Mouse (Mus musculus): ENCODE data around the gene Strada. TPM values are rescaled to one million over a fixed set of nuclear protein-coding genes. Genes with fewer than 3 reads are reported as not detected.
"Not testable (repeated sequence)": the region's sequence is repeated elsewhere in the genome, so short reads cannot be mapped to it uniquely, and the experiment has no call there.

Strada gene
- polyA plus RNA-seq, 1 experiment, result 79.8 TPM

DNA sequence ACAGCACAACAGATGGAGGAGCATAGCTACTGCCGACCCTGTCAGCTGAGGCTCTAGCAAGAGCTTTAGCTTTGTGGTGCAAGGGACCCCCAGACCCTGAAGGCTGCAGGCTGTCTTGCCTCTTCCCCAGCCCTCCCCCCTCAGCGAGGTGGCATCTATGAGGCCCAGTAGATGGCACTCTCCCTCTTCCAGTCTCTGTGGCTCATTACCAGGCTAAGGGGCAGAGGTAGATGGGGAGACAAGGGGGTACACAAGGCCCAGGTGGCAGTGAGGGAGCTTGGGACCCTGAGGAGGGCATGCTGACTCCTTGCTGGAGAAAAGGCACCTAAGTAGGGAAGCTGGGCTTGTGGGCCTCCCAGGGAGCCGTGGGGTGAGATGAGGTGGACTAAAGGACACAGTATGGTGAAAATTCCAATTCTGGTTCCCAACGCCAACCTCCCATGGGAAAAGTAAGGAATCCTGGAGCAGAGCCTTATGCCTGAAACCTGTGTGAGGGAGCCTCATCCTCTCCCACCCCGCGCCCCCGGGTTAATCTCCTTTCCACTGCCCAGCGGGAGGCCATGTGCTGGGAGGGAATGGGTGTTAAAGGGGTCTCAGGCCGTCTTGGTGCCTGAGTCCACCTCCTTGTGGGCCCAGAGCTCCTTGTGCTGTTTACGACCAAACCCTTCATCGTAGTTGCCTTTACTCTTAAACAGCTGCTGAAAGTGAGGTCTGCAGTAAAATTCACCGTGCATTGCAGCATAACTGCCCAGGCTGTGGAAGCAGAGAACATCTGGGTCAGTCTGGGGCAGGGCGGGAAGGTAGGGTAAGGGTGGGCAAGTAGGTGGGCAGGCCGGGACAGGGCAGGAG, 43.7 kb downstream of the Strada start:
- peak in 1 of 2 experiments; percentile 59 for DNase-seq (ENCODE audit: extremely low spot score in 1 of 2, low spot score in 1 of 2)

GRCm38 (mm10) chr11:106157154-106157553, 44.8 kb downstream of the Strada start:
- no peak for DNase-seq (ENCODE audit: extremely low spot score in 1 of 2, low spot score in 1 of 2)

- no peak for DNase-seq (ENCODE audit: extremely low spot score in 1 of 2, low spot score in 1 of 2)
Observed at GRCm38 (mm10) chr11:106156257-106156656, 45.7 kb downstream of the Strada start.

DNA sequence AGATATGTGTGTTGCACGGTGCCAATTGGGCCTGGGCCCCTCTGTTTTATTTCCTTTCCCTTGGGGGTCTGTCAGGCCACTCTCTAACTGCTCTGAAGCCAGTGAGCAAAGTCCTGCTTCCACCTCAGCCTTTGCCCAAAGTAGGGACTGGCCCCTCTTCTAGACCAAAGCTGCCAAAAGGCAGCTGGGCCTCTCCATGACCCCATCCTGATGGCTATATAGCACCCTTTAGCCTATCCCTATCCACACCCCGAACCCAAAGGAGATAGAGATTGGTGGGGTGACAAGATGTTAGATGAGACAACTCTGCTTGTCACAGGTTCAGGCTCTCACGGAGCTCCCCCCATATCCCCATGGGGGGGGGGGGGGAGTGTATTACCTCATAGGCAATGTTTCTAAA, 46.2 kb downstream of the Strada start:
- DNase-seq (ENCODE audit: extremely low spot score in 1 of 2, low spot score in 1 of 2), result no peak

DNA sequence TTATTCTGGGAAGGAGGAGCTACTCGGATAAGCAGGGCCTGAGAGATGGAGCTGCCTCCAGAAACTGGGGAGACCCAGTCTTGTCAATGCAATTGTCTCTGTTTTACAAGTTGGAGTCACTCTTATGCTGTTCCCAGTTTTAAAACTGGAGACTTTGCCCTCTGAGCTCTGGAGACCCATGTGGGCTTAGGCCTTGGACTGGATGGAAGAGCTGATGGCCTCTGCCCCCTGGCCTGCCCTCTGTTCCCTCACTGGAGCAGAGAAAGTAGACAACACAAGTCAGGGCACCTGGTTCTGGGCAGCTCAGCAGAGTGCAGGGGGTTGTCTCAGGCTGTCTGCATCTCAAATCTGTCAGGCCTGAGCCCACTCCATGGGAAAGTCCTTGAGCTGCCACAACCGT, 47.2 kb downstream of the Strada start:
- no peak for DNase-seq (ENCODE audit: extremely low spot score in 1 of 2, low spot score in 1 of 2)

GRCm38 (mm10) chr11:106154091-106154490, 47.9 kb downstream of the Strada start:
- no peak for DNase-seq (ENCODE audit: extremely low spot score in 1 of 2, low spot score in 1 of 2)

DNA sequence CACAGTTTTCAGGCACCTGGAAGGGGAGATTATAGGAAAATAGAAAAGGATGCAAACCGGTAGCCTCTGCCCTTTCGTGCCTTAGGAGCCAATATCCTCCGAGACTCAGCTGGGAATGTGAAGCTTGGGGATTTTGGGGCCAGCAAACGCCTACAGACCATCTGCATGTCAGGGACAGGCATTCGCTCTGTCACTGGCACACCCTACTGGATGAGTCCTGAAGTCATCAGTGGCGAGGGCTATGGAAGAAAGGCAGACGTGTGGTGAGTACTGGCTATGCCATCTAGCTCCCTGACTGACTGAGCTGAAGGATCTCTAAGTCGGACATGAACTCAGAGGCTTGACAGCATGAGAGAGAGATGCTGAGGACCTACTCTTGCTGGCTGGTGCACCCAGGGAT, 49.8 kb downstream of the Strada start:
- peak; percentile 63 to 70 for DNase-seq (ENCODE audit: extremely low spot score in 1 of 2, low spot score in 1 of 2)

GRCm38 (mm10) chr11:106151219-106151618, 50.7 kb downstream of the Strada start:
- DNase-seq (ENCODE audit: extremely low spot score in 1 of 2, low spot score in 1 of 2), result no peak

- no peak for DNase-seq (ENCODE audit: extremely low spot score in 1 of 2, low spot score in 1 of 2)
Observed at GRCm38 (mm10) chr11:106134580-106135528, 67.1 kb downstream of the Strada start.

DNA sequence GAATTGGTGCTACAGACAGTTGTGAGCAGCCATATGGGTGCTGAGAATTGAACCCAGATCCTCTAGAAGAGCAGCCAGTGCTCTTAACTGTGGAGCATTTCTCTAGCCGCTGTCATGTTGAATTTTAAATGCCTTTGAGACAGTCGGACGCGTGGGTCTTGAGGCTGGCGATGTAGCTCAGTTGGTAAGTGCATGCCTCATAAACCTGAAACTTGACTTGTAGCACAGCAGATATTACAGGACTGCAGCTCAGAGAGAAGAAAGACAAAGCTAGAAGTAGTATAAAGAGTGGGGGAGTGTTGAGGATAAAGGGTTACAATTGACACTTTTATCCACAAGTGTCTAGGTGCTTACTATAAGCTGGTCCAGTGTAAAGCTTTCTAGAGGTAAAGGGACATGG, 69.5 kb downstream of the Strada start:
- DNase-seq (ENCODE audit: extremely low spot score in 1 of 2, low spot score in 1 of 2), result no peak

DNA sequence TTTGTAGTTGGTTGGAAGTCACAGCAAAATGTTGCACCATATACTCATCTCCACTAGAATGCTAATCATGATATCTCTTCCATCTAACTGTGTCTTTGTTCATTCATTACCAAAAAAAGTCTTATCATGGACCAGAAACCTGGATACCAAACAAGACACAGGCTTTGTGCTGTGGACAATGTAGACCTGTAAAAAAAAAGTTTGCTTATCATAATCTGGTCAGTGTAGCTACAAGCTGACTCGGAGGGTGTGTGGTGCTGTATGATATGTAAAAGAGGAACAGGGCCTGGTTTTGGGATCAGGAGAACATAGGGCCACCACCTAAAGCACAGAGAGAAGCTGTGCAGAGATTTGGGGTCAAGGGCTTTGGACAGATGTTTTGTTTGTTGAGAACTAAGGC, 72.5 kb downstream of the Strada start:
- no peak for DNase-seq (ENCODE audit: extremely low spot score in 1 of 2, low spot score in 1 of 2)

GRCm38 (mm10) chr11:106126727-106127373, 75.1 kb downstream of the Strada start:
- not testable (repeated sequence) for DNase-seq (ENCODE audit: extremely low spot score in 1 of 2, low spot score in 1 of 2)

DNA sequence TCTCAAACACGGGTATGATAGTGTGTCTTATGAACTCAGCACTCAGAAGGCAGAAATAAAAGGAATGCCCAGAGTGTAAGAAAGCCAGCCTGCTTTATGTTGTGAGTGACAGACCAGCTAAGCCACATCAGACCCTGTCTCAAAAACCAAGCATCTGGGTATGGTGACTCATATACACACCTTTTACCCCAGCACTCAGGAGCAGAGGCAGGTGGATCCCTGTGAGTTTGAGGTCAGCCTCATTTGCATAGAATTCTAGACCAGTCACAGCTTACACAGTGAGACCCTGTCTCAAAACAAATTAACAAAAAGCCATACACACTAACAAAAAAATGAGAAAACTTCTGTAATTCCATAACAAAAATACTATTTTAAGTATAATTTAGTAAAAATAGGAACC, 76.1 kb downstream of the Strada start:
- DNase-seq (ENCODE audit: extremely low spot score in 1 of 2, low spot score in 1 of 2), result no peak

- DNase-seq (ENCODE audit: extremely low spot score in 1 of 2, low spot score in 1 of 2), result no peak
Observed at GRCm38 (mm10) chr11:106124784-106125183, 77.2 kb downstream of the Strada start.

GRCm38 (mm10) chr11:106122736-106123135, 79.2 kb downstream of the Strada start:
- no peak for DNase-seq (ENCODE audit: extremely low spot score in 1 of 2, low spot score in 1 of 2)

DNA sequence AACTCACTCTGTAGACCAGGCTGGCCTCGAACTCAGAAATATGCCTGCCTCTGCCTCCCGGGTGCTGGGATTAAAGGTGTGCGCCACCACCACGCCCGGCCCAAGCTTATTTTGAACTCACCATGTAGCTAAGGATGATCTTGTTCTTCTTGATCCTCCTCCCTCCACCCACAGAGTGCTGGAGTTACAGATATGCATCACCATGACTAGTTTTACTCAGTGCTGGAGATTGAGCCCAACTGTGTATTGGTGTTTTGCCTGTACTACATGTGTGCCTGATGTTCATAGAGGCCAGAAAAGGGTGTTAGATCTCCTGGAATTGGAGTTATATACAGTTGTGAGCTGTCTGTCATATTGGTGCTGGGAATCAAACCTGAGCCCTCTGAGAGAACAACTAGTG, 79.7 kb downstream of the Strada start:
- DNase-seq (ENCODE audit: extremely low spot score in 1 of 2, low spot score in 1 of 2), result no peak

Other genes starting within 250 kb of the Strada start
- gene Cyb561, start 248.8 kb downstream of the Strada start, polyA plus RNA-seq (2012; rRNA removed), result 53.8 and 60.8 TPM in 2 replicates
- 6.3 and 8.5 TPM in 2 replicates for gene Ace, start 234.2 kb downstream of the Strada start, polyA plus RNA-seq (2012; rRNA removed)
- not detected in 2 replicates for gene Ace3, start 207.5 kb downstream of the Strada start, polyA plus RNA-seq (2012; rRNA removed)
- gene Kcnh6, start 194.0 kb downstream of the Strada start, polyA plus RNA-seq (2012; rRNA removed), result 4.5 and 4.6 TPM in 2 replicates
- gene Dcaf7, start 165.3 kb downstream of the Strada start, polyA plus RNA-seq (2012; rRNA removed), result 127 and 132 TPM in 2 replicates
- 13.2 and 14.6 TPM in 2 replicates for gene Taco1, start 136.1 kb downstream of the Strada start, polyA plus RNA-seq (2012; rRNA removed)
- 30.0 and 32.2 TPM in 2 replicates for gene Map3k3, start 117.6 kb downstream of the Strada start, polyA plus RNA-seq (2012; rRNA removed)
- not detected in 2 replicates for gene Gm10840, start 41.3 kb downstream of the Strada start, polyA plus RNA-seq (2012; rRNA removed)
- 154 and 168 TPM in 2 replicates for gene Limd2, start 41.3 kb downstream of the Strada start, polyA plus RNA-seq (2012; rRNA removed)
- 73.6 and 86.2 TPM in 2 replicates for gene Ccdc47, start 14.2 kb upstream of the Strada start, polyA plus RNA-seq (2012; rRNA removed)
- gene Ddx42, start 14.8 kb upstream of the Strada start, polyA plus RNA-seq (2012; rRNA removed), result 44.5 and 49.9 TPM in 2 replicates
- 23.7 and 28.1 TPM in 2 replicates for gene Ftsj3, start 53.9 kb upstream of the Strada start, polyA plus RNA-seq (2012; rRNA removed)
- gene Psmc5, start 54.0 kb upstream of the Strada start, polyA plus RNA-seq (2012; rRNA removed), result 229 and 247 TPM in 2 replicates
- gene Smarcd2, start 70.8 kb upstream of the Strada start, polyA plus RNA-seq (2012; rRNA removed), result 32.1 and 33.5 TPM in 2 replicates
- gene Tcam1, start 74.5 kb upstream of the Strada start, polyA plus RNA-seq (2012; rRNA removed), result 0.23 and 0.28 TPM in 2 replicates
- gene Gh, start 99.7 kb upstream of the Strada start, polyA plus RNA-seq (2012; rRNA removed), result 2.1 TPM in 1 of 2 replicates, not detected in the other
- gene Cd79b, start 112.6 kb upstream of the Strada start, polyA plus RNA-seq (2012; rRNA removed), result 0.50 and 0.86 TPM in 2 replicates
- gene Scn4a, start 151.1 kb upstream of the Strada start, polyA plus RNA-seq (2012; rRNA removed), result 0.04 and 0.29 TPM in 2 replicates
- gene Prr29, start 163.3 kb upstream of the Strada start, polyA plus RNA-seq (2012; rRNA removed), result 0.15 TPM in 1 of 2 replicates, not detected in the other
- gene Icam2, start 185.9 kb upstream of the Strada start, polyA plus RNA-seq (2012; rRNA removed), result 7.6 and 9.4 TPM in 2 replicates